Mouse (Mus musculus) hematopoietic multipotent progenitor cell, adult 10-12 weeks (in vitro differentiated cells): ENCODE results near the gene Trappc3l. TPM values are rescaled to one million over a fixed set of nuclear protein-coding genes. Genes with fewer than 3 reads are reported as not detected.

Source experiments
- polyA plus RNA-seq: library from polyadenylated mRNA; stranded (reverse); fragments of >175 nt; gene quantifications from 2 replicates; pipeline ENCODE4 v1.2.3, GENCODE M21; 2012; ENCODE audit warnings: low replicate concordance

Trappc3l gene
- polyA plus RNA-seq = not detected in 2 replicates

DNA sequence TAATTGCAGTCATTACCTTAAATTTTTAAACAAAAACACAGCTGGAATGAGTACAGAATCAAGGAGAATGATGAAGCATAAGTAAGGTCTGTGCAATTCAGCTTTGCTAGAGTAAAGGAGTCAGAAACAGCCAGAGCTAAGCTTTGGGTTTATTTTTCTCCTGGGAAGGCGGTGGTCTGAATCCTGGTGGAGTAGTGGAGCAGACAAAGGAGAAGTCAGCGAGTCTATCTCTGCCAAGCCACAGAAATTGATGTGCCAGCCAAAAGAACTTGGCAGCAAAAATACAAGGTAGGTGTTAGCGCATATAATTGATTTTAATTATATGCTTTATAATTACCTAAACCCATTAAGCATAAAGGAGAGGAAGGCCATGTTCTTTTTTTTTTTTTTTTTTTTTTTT, at the start of gene Trappc3l:
Gene Trappc3l, plus strand, starts transcription at position 197 of the 400 bp plus-strand sequence.

DNA sequence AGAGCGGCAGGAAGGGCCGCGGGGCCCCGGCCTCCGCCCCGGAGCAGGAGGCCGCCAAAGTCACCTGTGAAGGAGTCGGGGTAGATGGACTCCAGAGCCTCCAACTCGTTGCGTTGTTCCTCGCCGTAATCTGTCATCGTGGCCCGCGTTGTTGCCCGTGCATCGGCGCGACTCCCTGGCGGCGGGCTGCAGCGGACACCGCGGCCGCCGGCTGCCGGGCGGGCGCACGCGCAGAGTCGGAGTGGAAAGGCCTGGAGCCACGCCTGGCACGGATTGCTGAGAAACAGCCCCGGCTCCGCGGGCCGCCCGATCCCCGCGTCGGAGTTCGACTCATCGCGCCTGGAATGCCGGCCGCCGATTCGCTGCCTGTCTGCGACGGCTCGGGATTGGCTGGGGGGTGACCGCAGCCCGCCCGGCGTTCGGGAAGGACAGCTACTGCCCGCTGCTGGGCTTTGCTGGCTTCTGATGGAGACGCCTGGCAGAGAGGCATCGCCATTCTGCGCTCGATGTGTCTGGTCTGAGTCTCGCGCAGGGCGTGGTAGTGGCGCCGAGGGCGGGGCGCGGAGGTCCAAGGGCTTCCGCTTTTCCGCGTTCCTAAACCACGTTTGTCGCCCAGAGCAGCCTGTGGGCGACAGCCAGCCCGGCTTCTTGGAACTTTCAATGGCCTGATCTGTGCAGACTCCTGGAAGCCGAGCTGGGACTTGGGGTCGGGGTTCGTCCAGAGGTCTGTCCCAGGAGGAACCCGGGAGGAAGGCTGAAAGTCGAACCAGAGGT, 17.9 kb upstream of the Trappc3l start, which contains the start of gene Rwdd1:
Gene Rwdd1, minus strand, starts transcription at position 323 of the 774 bp plus-strand sequence.

DNA sequence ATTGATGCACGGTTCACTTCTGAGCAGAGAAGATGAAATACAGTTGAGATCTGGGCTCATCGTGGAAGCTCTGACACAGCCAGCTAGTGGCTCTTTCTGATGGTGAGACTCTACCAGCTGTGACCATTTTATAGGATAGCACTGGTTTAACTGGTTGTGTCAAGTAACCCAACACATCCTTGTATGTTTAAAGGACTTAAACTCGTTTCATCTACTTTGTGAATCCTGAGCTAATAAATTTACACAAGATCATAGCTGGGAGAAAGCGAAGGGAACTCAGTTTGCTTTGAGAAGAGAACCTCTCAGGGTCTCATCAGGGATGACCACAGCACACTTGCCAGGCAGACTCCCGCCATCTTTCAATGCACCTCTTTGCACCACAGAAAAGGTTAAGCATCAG, 6.8 kb downstream of the Trappc3l start, which contains the start of gene Calhm4:
Gene Calhm4, minus strand, starts transcription at position 101 of the 400 bp plus-strand sequence.

DNA sequence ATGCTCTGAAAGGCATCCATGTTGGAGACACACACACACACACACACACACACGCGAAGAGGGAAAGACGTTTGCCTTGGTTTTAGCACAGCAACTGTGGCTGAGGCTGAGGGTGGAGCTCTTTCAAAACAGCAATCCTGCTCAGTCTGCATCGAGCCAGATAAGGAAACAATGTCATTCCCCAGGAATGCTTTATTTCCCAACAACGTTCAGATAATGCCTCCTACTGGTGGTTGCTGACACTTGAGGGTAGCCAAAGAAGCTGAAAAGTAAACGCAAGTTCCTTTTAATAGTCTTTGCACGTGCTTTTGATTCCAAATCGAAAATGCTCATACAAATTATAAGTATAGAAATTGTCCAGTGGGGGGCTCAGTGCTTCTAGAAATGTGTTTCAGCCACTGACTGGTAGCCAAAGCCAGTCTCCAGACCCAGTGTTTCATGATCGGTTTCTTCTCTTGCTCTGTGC, 59.1 kb downstream of the Trappc3l start, which contains the start of gene Calhm5:
Gene Calhm5, minus strand, starts transcription at position 102 of the 466 bp plus-strand sequence.

DNA sequence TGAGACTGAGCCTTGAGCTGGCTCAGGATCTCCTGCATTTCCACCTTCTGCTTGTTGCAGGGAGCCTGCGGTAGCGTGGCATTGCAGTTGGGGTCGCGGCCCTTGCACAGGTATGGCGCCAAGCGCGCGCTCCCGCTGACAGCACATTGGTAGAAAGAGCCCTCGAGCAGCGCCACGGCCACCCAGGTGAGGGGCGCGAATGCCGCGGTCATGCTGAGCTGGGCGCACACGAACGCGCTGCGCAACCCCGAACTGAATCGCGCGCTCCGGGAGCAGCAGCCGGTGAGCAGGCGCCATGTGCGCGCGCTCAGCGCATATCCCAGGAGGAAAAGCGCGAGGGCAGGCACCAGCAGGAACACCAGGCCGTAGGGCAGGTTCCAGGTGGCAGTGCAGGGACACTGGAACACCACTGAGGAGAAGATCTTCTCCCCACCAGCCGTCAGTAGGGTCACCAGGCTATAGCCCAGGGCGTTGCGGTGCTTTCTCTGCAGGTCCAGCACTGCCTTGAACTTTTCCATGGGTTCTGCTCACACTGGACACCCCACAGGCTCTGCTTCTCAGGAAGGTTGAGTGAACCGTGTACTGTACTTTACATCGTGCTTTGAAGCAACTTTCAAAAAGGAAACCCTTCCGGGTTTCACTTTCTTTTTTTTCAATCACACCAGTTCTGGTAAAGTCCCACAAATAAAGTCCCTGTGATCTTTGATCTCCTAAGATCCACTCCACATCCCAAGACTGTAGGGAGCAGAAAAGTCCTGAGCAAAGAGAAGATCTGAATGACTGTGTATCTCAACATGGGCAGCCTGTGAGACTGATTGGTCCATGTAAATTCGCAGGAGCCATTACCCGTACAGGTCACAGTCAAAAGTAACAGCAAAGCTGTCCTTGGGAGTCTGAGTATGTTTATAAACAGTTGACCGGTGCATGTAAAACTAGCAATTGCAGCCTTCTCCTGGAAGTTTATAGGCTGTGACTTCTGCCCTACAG, 90.3 kb downstream of the Trappc3l start, which contains the start of gene Calhm6:
Gene Calhm6, minus strand, starts transcription at position 593 of the 987 bp plus-strand sequence.

Other genes starting within 250 kb of the Trappc3l start
- gene Sult3a1, start 179.9 kb upstream of the Trappc3l start, polyA plus RNA-seq = not detected in 2 replicates
- not detected in 2 replicates for gene Rsph4a, start 132.5 kb upstream of the Trappc3l start, polyA plus RNA-seq
- 5.4 and 8.7 TPM in 2 replicates for gene Zup1, start 86.3 kb upstream of the Trappc3l start, polyA plus RNA-seq
- gene Rwdd1, start 18.0 kb upstream of the Trappc3l start, polyA plus RNA-seq = 49.3 and 90.3 TPM in 2 replicates
- not detected in 2 replicates for gene Calhm4, start 6.7 kb downstream of the Trappc3l start, polyA plus RNA-seq
- not detected in 2 replicates for gene Calhm5, start 58.9 kb downstream of the Trappc3l start, polyA plus RNA-seq
- gene Calhm6, start 90.4 kb downstream of the Trappc3l start, polyA plus RNA-seq = 20.3 and 22.2 TPM in 2 replicates
- gene Dse, start 170.1 kb downstream of the Trappc3l start, polyA plus RNA-seq = 2.7 and 5.2 TPM in 2 replicates
- gene Tspyl1, start 244.6 kb downstream of the Trappc3l start, polyA plus RNA-seq = 25.7 and 51.4 TPM in 2 replicates